8 mouse cellular contexts compared by ENCODE assay signal in the genomic region with DNA sequence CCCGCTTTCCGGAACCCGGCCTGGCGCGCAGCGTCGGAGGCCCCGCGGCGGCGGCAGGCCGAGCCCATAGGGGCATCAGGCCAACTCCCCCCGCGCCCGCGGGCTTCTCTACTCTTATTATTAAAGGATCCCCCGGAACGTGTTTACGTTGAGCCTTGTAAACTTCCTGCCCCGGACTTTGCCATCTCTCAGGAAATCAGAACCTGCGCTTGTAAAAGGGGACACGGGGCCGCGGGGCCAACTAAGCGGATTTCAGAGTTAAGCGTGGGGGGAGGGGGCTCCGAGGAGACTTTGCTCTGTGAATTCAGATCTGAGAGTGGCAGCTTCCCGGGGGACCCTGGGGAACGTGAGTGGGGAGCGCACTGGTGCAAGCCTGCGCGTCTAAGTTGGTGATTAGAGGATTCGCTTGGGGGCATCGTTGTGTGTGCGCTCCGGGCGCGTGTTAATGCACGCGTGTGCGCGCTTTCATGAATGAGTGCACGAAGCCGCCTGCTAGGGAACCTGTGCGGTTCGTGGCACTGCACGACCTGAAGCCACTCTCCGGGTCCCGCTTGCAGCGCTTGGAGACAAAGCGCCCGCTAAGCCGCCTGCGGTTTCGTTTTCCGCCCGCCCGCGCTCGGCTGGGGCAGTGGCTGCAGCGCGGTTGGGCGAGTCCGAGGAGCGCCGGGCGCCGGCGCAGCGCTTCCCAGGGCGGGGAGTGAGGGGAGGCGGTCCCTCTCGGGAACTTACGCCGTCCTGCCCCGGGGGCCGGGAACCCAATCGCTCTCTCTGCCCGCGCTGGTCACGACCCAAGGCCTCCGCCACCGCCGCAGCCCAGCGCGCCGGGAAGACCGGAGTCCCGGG. TPM values are rescaled to one million over a fixed set of nuclear protein-coding genes. Genes with fewer than 3 reads are reported as not detected.
DNase-seq lines count a peak whose midpoint lies in the region; ATAC-seq and TF ChIP-seq lines count a peak whose summit lies in the region.

No protein-coding gene starts in this region.

- no peak overlapping the region for H3K9ac ChIP-seq in hindbrain, embryonic 14.5 days
- H3K9ac ChIP-seq in liver, embryonic 12.5 days, result peak overlapping the region; percentile 39
- peak overlapping the region; percentile 38; the same call in 1 of the 2 replicates for H3K9ac ChIP-seq in neural tube, embryonic 13.5 days

- no peak for ATAC-seq in hindbrain, embryonic 14.5 days (ENCODE audit: low FRiP score)
- ATAC-seq in liver, embryonic 12.5 days, result 0 out of 2 replicates have a peak, but pooled peaks have one; percentile 22
- peak; percentile 51; the same call in 1 of the 2 replicates for ATAC-seq in neural tube, embryonic 13.5 days (ENCODE audit: low read depth)

- no peak for TF ChIP-seq CTCF in C2C12 (IDR thresholded peaks at IDR 0.05; ENCODE audit: control insufficient read depth, insufficient read depth, insufficient read length)

- H3K36me3 ChIP-seq in C2C12 (ENCODE audit: control insufficient read depth, insufficient read depth), result no peaks in the 10 kb centered on the region
- no peaks in the 10 kb centered on the region for H3K36me3 ChIP-seq in hindbrain, embryonic 14.5 days (replicated peaks; ENCODE audit: control insufficient read depth, insufficient read depth)
- no peaks in the 10 kb centered on the region for H3K36me3 ChIP-seq in liver, embryonic 12.5 days
- no peaks in the 10 kb centered on the region for H3K36me3 ChIP-seq in neural tube, embryonic 13.5 days

- no peaks in the 10 kb centered on the region for H3K79me2 ChIP-seq in C2C12 (ENCODE audit: control insufficient read depth, insufficient read depth)

- no peaks in the 10 kb centered on the region for H3K79me3 ChIP-seq in C2C12 (ENCODE audit: low read depth)

- H3K4me2 ChIP-seq in hindbrain, embryonic 14.5 days (replicated peaks), result peak overlapping the region; percentile 56
- H3K4me2 ChIP-seq in liver, embryonic 12.5 days, result peak overlapping the region; percentile 68
- H3K4me2 ChIP-seq in neural tube, embryonic 13.5 days, result peak overlapping the region; percentile 58

- H3K4me3 ChIP-seq in C2C12 (ENCODE audit: insufficient read depth, poor library complexity, severe bottlenecking), result peak overlapping the region; percentile 21
- peak overlapping the region; percentile 28 for H3K4me3 ChIP-seq in hindbrain, embryonic 14.5 days (replicated peaks; ENCODE audit: low read length)
- H3K4me3 ChIP-seq in liver, embryonic 12.5 days, result peak overlapping the region; percentile 43
- peak overlapping the region; percentile 36 for H3K4me3 ChIP-seq in neural tube, embryonic 13.5 days

- no peak overlapping the region for H3ac ChIP-seq in C2C12 (ENCODE audit: control insufficient read depth, insufficient read length, low read depth)

- DNase-seq in adrenal gland, postnatal 25 days, result peak; percentile 75
- peak; percentile 57 for DNase-seq in gastrocnemius, adult 18-20 months (ENCODE audit: low spot score)
- DNase-seq in hindbrain, embryonic 14.5 days (ENCODE audit: low spot score), result no peak
- DNase-seq in layer of hippocampus, adult 18-20 months (ENCODE audit: low spot score in 2 of 2), result no peak
- DNase-seq in cerebellum, adult 9-10 months, result no peak

- peaks cover 21% of the 10 kb centered on the region; the same call in 1 of the 2 replicates for H3K4me1 ChIP-seq in hindbrain, embryonic 14.5 days (replicated peaks; ENCODE audit: control insufficient read depth, insufficient read depth, low read length)
- no peaks in the 10 kb centered on the region for H3K4me1 ChIP-seq in liver, embryonic 12.5 days
- peaks cover 25% of the 10 kb centered on the region for H3K4me1 ChIP-seq in neural tube, embryonic 13.5 days (replicated peaks)

- no peak overlapping the region for H3K27ac ChIP-seq in hindbrain, embryonic 14.5 days
- H3K27ac ChIP-seq in liver, embryonic 12.5 days, result peak overlapping the region; percentile 72
- H3K27ac ChIP-seq in neural tube, embryonic 13.5 days (replicated peaks), result no peak overlapping the region; the same call in 1 of the 2 replicates

- peaks cover 96% of the 10 kb centered on the region for H3K27me3 ChIP-seq in C2C12 (ENCODE audit: control insufficient read depth, insufficient read depth, insufficient read length)
- peaks cover 99% of the 10 kb centered on the region for H3K27me3 ChIP-seq in hindbrain, embryonic 14.5 days (ENCODE audit: control insufficient read depth, insufficient read depth, low read length)
- peaks cover 100% of the 10 kb centered on the region for H3K27me3 ChIP-seq in liver, embryonic 12.5 days (replicated peaks)
- peaks cover 100% of the 10 kb centered on the region for H3K27me3 ChIP-seq in neural tube, embryonic 13.5 days

- no peaks in the 10 kb centered on the region for H3K9me3 ChIP-seq in hindbrain, embryonic 14.5 days (ENCODE audit: control insufficient read depth, low read length)
- H3K9me3 ChIP-seq in liver, embryonic 12.5 days (replicated peaks), result no peaks in the 10 kb centered on the region
- no peaks in the 10 kb centered on the region for H3K9me3 ChIP-seq in neural tube, embryonic 13.5 days

- under 1% methylated on average over 89 of the region's 89 CpGs for whole genome bisulfite sequencing in hindbrain, embryonic 14.5 days
- WGBS in liver, embryonic 12.5 days (ENCODE audit: insufficient replicate concordance), result under 1% methylated on average over 79 of the region's 89 CpGs
- WGBS in neural tube, embryonic 13.5 days, result under 1% methylated on average over 89 of the region's 89 CpGs

TF ChIP-seq in C2C12, 6 proteins besides CTCF, POLR2A, EP300 and RAD21:
- TF ChIP-seq MAX (IDR thresholded peaks at IDR 0.05), result no peak

RNA-seq across cellular contexts. Expression of a gene that starts 0.9 kb away (rescaled TPM):
- polyA plus RNA-seq in C2C12 (2012; fragmentation: generic; extraction: Trizol), result 0.04 TPM
- 0.43 and 0.52 TPM in 2 replicates for total RNA-seq in adrenal gland, postnatal 25 days (2021)
- under 1 TPM; 0.09 to 0.18 TPM for total RNA-seq in gastrocnemius, adult 18-20 months (2021)
- 1.1 and 1.7 TPM in 2 replicates for polyA plus RNA-seq in hindbrain, embryonic 14.5 days (2014; fragmentation: Nextera tagmentation; extraction: Ambion mirVana)
- 14.9 and 16.9 TPM in 2 replicates for polyA plus RNA-seq in liver, embryonic 12.5 days (2016; fragmentation: Nextera tagmentation; extraction: Ambion mirVana)
- polyA plus RNA-seq in neural tube, embryonic 13.5 days (2015; fragmentation: Nextera tagmentation; extraction: Ambion mirVana), result 1.2 and 2.1 TPM in 2 replicates
- total RNA-seq in layer of hippocampus, adult 18-20 months (2021), result under 1 TPM; 0.48 to 0.92 TPM

RNA-seq across cellular contexts. Expression of a gene that starts 24.9 kb away (rescaled TPM):
- 22.7 TPM for polyA plus RNA-seq in C2C12 (2012; fragmentation: generic; extraction: Trizol)
- total RNA-seq in adrenal gland, postnatal 25 days (2021), result 31.1 and 44.8 TPM in 2 replicates
- 10 to 100 TPM; 12.8 to 14.7 TPM for total RNA-seq in gastrocnemius, adult 18-20 months (2021)
- polyA plus RNA-seq in hindbrain, embryonic 14.5 days (2014; fragmentation: Nextera tagmentation; extraction: Ambion mirVana), result 34.6 and 45.6 TPM in 2 replicates
- polyA plus RNA-seq in liver, embryonic 12.5 days (2016; fragmentation: Nextera tagmentation; extraction: Ambion mirVana), result 30.5 and 32.4 TPM in 2 replicates
- polyA plus RNA-seq in neural tube, embryonic 13.5 days (2015; fragmentation: Nextera tagmentation; extraction: Ambion mirVana), result 50.6 and 53.8 TPM in 2 replicates
- total RNA-seq in layer of hippocampus, adult 18-20 months (2021), result 10 to 100 TPM; 36.6 to 37.2 TPM

RNA-seq across cellular contexts. Expression of a gene that starts 32.7 kb away (rescaled TPM):
- polyA plus RNA-seq in C2C12 (2012; fragmentation: generic; extraction: Trizol), result 22.9 TPM
- total RNA-seq in adrenal gland, postnatal 25 days (2021), result 2.7 and 3.6 TPM in 2 replicates
- total RNA-seq in gastrocnemius, adult 18-20 months (2021), result under 1 TPM; 0.16 to 0.36 TPM
- 2.9 and 3.1 TPM in 2 replicates for polyA plus RNA-seq in hindbrain, embryonic 14.5 days (2014; fragmentation: Nextera tagmentation; extraction: Ambion mirVana)
- 0.94 and 1.2 TPM in 2 replicates for polyA plus RNA-seq in liver, embryonic 12.5 days (2016; fragmentation: Nextera tagmentation; extraction: Ambion mirVana)
- 6.5 and 7.6 TPM in 2 replicates for polyA plus RNA-seq in neural tube, embryonic 13.5 days (2015; fragmentation: Nextera tagmentation; extraction: Ambion mirVana)
- total RNA-seq in layer of hippocampus, adult 18-20 months (2021), result under 1 TPM; 0.69 to 0.96 TPM

RNA-seq across cellular contexts. Expression of a gene that starts 44.4 kb away (rescaled TPM):
- 6.1 TPM for polyA plus RNA-seq in C2C12 (2012; fragmentation: generic; extraction: Trizol)
- 0.27 and 0.33 TPM in 2 replicates for total RNA-seq in adrenal gland, postnatal 25 days (2021)
- not detected for total RNA-seq in gastrocnemius, adult 18-20 months (2021)
- polyA plus RNA-seq in hindbrain, embryonic 14.5 days (2014; fragmentation: Nextera tagmentation; extraction: Ambion mirVana), result 0.12 and 0.25 TPM in 2 replicates
- 0.35 and 0.41 TPM in 2 replicates for polyA plus RNA-seq in liver, embryonic 12.5 days (2016; fragmentation: Nextera tagmentation; extraction: Ambion mirVana)
- 0.70 and 0.84 TPM in 2 replicates for polyA plus RNA-seq in neural tube, embryonic 13.5 days (2015; fragmentation: Nextera tagmentation; extraction: Ambion mirVana)
- total RNA-seq in layer of hippocampus, adult 18-20 months (2021), result not detected

Comparison
In these comparisons a context has a peak if more than half of its experiments do, and no peak if none do; other contexts are left out.
1. DNase-seq: peak in adrenal gland, postnatal 25 days (single experiment) and gastrocnemius, adult 18-20 months (single experiment); none in hindbrain, embryonic 14.5 days (single experiment), layer of hippocampus, adult 18-20 months (0 of 2) and cerebellum, adult 9-10 months (single experiment).
2. Peak in every context shown above with its lines, with median percentiles within 50 percentile points of each other: H3K4me3 ChIP-seq and H3K4me2 ChIP-seq.